Mouse (Mus musculus): ENCODE measurements around the gene Aasdh.

Aasdh gene

GRCm38 (mm10) chr5:76910807-76911206, 5.5 kb upstream of the Aasdh start:
- no peak for DNase-seq (ENCODE audit: low read depth)

- no peak for DNase-seq (ENCODE audit: low read depth)
Observed at GRCm38 (mm10) chr5:76906155-76906499, 813 bp upstream of the Aasdh start.

- DNase-seq (ENCODE audit: low read depth), result no peak
Observed at GRCm38 (mm10) chr5:76904713-76905404, 455 bp downstream of the Aasdh start.

GRCm38 (mm10) chr5:76902131-76902530, 3.2 kb downstream of the Aasdh start:
- DNase-seq (ENCODE audit: low read depth), result no peak

GRCm38 (mm10) chr5:76893084-76893483, 12.2 kb downstream of the Aasdh start:
- DNase-seq (ENCODE audit: low read depth), result no peak

- no peak for DNase-seq (ENCODE audit: low read depth)
Observed at GRCm38 (mm10) chr5:76892608-76893007, 12.7 kb downstream of the Aasdh start.

GRCm38 (mm10) chr5:76887011-76887410, 18.3 kb downstream of the Aasdh start:
- no peak for DNase-seq (ENCODE audit: low read depth)

- DNase-seq (ENCODE audit: low read depth), result no peak
Observed at GRCm38 (mm10) chr5:76884107-76884506, 21.2 kb downstream of the Aasdh start.

- DNase-seq (ENCODE audit: low read depth), result no peak
Observed at GRCm38 (mm10) chr5:76876106-76876758, 29.1 kb downstream of the Aasdh start.

- DNase-seq (ENCODE audit: low read depth), result no peak
Observed at GRCm38 (mm10) chr5:76869553-76869952, 35.8 kb downstream of the Aasdh start.

- no peak for DNase-seq (ENCODE audit: low read depth)
Observed at GRCm38 (mm10) chr5:76868693-76869286, 36.5 kb downstream of the Aasdh start.

GRCm38 (mm10) chr5:76866819-76867218, 38.5 kb downstream of the Aasdh start:
- DNase-seq (ENCODE audit: low read depth), result no peak

- no peak for DNase-seq (ENCODE audit: low read depth)
Observed at GRCm38 (mm10) chr5:76858444-76858843, 46.9 kb downstream of the Aasdh start.

- no peak for DNase-seq (ENCODE audit: low read depth)
Observed at GRCm38 (mm10) chr5:76857103-76858015, 48.0 kb downstream of the Aasdh start.

- DNase-seq (ENCODE audit: low read depth), result no peak
Observed at GRCm38 (mm10) chr5:76855829-76856600, 49.3 kb downstream of the Aasdh start.

GRCm38 (mm10) chr5:76853549-76853948, 51.8 kb downstream of the Aasdh start:
- DNase-seq (ENCODE audit: low read depth), result peak; percentile 22

- DNase-seq (ENCODE audit: low read depth), result no peak
Observed at GRCm38 (mm10) chr5:76851316-76851715, 54.0 kb downstream of the Aasdh start.

GRCm38 (mm10) chr5:76847106-76847505, 58.2 kb downstream of the Aasdh start:
- no peak for DNase-seq (ENCODE audit: low read depth)

GRCm38 (mm10) chr5:76844618-76845186, 60.6 kb downstream of the Aasdh start:
- DNase-seq (ENCODE audit: low read depth), result no peak

GRCm38 (mm10) chr5:76843851-76844419, 61.4 kb downstream of the Aasdh start:
- no peak for DNase-seq (ENCODE audit: low read depth)

- peak; percentile 37 for DNase-seq (ENCODE audit: low read depth)
Observed at GRCm38 (mm10) chr5:76843448-76843847, 61.9 kb downstream of the Aasdh start.
